10 mouse cellular contexts compared by ENCODE assay signal in genomic region chr2:116070614-116071425, GRCm38 (mm10). TPM values are rescaled to one million over a fixed set of nuclear protein-coding genes. Genes with fewer than 3 reads are reported as not detected.
DNase-seq lines count a peak whose midpoint lies in the region; ATAC-seq lines count a peak whose summit lies in the region.
"Had no signal": no experiment of that assay in that cellular context is flagged by ENCODE, and none has a peak within 500 bp of the region (broad histone marks: within the 10 kb centered on the region; RNA-seq: fewer than 3 reads in every experiment).

No protein-coding gene starts in this region.

- WGBS in hindbrain, embryonic 10.5 days, result 8% methylated on average over 10 of the region's 10 CpGs
- WGBS in midbrain, embryonic 12.5 days, result 7% methylated on average over 10 of the region's 10 CpGs

- H3K4me1 ChIP-seq in hindbrain, embryonic 10.5 days (replicated peaks), result peaks cover 65% of the 10 kb centered on the region
- peaks cover 38% of the 10 kb centered on the region for H3K4me1 ChIP-seq in midbrain, embryonic 12.5 days

- no peaks in the 10 kb centered on the region for H3K9me3 ChIP-seq in hindbrain, embryonic 10.5 days
- H3K9me3 ChIP-seq in midbrain, embryonic 12.5 days, result no peaks in the 10 kb centered on the region

- H3K36me3 ChIP-seq in hindbrain, embryonic 10.5 days, result no peaks in the 10 kb centered on the region
- no peaks in the 10 kb centered on the region for H3K36me3 ChIP-seq in midbrain, embryonic 12.5 days

- H3K4me2 ChIP-seq in midbrain, embryonic 12.5 days (replicated peaks), result peak overlapping the region; percentile 81

- peak overlapping the region; percentile 90 for H3K4me3 ChIP-seq in hindbrain, embryonic 10.5 days
- H3K4me3 ChIP-seq in midbrain, embryonic 12.5 days, result peak overlapping the region; percentile 63

- H3K27me3 ChIP-seq in hindbrain, embryonic 10.5 days (ENCODE audit: insufficient read depth, poor library complexity, severe bottlenecking), result peaks cover 63% of the 10 kb centered on the region
- H3K27me3 ChIP-seq in midbrain, embryonic 12.5 days, result peaks cover 40% of the 10 kb centered on the region

- intact Hi-C loops in heart, postnatal 14 days (cut with DNase I), result loop anchor here (1.0 to 10.0 kb wide), 3 partner anchors 213 to 1216 kb away; no protein-coding TSS in a partner anchor

- DNase-seq in heart, adult 11 months, result peak; percentile 58
- no peak for DNase-seq in heart, postnatal 14 days
- DNase-seq in adipocyte (ENCODE audit: low spot score), result peak; percentile 56
- DNase-seq in hindbrain, embryonic 10.5 days (ENCODE audit: low spot score), result no peak
- DNase-seq in adrenal gland, postnatal 36 days, result no peak

- peak overlapping the region; percentile 98 for H3K27ac ChIP-seq in hindbrain, embryonic 10.5 days
- peak overlapping the region; percentile 63 for H3K27ac ChIP-seq in midbrain, embryonic 12.5 days (replicated peaks)

- no peak for ATAC-seq in midbrain, embryonic 12.5 days (ENCODE audit: low FRiP score, low read depth)
- ATAC-seq in cerebellum, adult (ENCODE audit: insufficient number of reproducible peaks, low FRiP score, low TSS enrichment), result no peak
- no peak for ATAC-seq in frontal cortex, adult (ENCODE audit: low TSS enrichment)

- H3K9ac ChIP-seq in midbrain, embryonic 12.5 days (replicated peaks), result peak overlapping the region; percentile 95

RNA-seq across cellular contexts. Expression of gene Meis2, which starts 5.2 kb away (rescaled TPM):
- 10 to 100 TPM; 19.9 to 21.3 TPM for total RNA-seq in heart, postnatal 14 days (2021)
- polyA plus RNA-seq in hindbrain, embryonic 10.5 days (2016; fragmentation: Nextera tagmentation; extraction: Ambion mirVana), result 61.3 and 91.1 TPM in 2 replicates
- polyA plus RNA-seq in midbrain, embryonic 12.5 days (2016; fragmentation: Nextera tagmentation; extraction: Ambion mirVana), result 76.1 and 92.1 TPM in 2 replicates
- total RNA-seq in adrenal gland, postnatal 36 days (2021), result 100 to 1,000 TPM; 224 to 238 TPM
- total RNA-seq: granulocyte monocyte progenitor cell, adult 5-6 weeks; neutrophil, adult 5-6 weeks had no signal

Comparison
In these comparisons a context has a peak if more than half of its experiments do, and no peak if none do; other contexts are left out.
1. DNase-seq: peak in heart, adult 11 months (single experiment) and adipocyte (single experiment); none in heart, postnatal 14 days (0 of 2), hindbrain, embryonic 10.5 days (single experiment) and adrenal gland, postnatal 36 days (0 of 2).
2. RNA of gene Meis2, which starts 5.2 kb away (total RNA-seq): 224 to 238 TPM in adrenal gland, postnatal 36 days; 19.9 to 21.3 TPM in heart, postnatal 14 days; every median in the first group is over 10 times any median in the second.